In genomic region chr7:136708004-136708435, GRCm38 (mm10) we compare ENCODE assay signal across 23 mouse cellular contexts.
A peak's percentile ranks its signal among the peaks of the same experiment; 100 is the strongest.
DNase-seq lines count a peak whose midpoint lies in the region; ATAC-seq and TF ChIP-seq lines count a peak whose summit lies in the region.
"Had no signal": no experiment of that assay in that cellular context is flagged by ENCODE, and none has a peak within 500 bp of the region (broad histone marks: within the 10 kb centered on the region; RNA-seq: fewer than 3 reads in every experiment).

No protein-coding gene starts in this region.

- no peaks in the 10 kb centered on the region for H3K9me3 ChIP-seq in embryonic facial prominence, embryonic 12.5 days
- H3K9me3 ChIP-seq in embryonic facial prominence, embryonic 10.5 days = no peaks in the 10 kb centered on the region
- no peaks in the 10 kb centered on the region for H3K9me3 ChIP-seq in heart, embryonic 15.5 days (replicated peaks)
- H3K9me3 ChIP-seq in lung, embryonic 14.5 days (ENCODE audit: low read depth, low read length) = no peaks in the 10 kb centered on the region
- H3K9me3 ChIP-seq: embryonic facial prominence, embryonic 15.5 days; forebrain, embryonic 12.5 days; midbrain, embryonic 13.5 days had no signal

- no peaks in the 10 kb centered on the region for H3K36me3 ChIP-seq in embryonic facial prominence, embryonic 12.5 days
- H3K36me3 ChIP-seq in embryonic facial prominence, embryonic 10.5 days (replicated peaks) = no peaks in the 10 kb centered on the region
- no peaks in the 10 kb centered on the region for H3K36me3 ChIP-seq in heart, embryonic 15.5 days
- H3K36me3 ChIP-seq in lung, embryonic 14.5 days (ENCODE audit: insufficient read depth) = no peaks in the 10 kb centered on the region
- H3K36me3 ChIP-seq: embryonic facial prominence, embryonic 15.5 days; forebrain, embryonic 12.5 days; liver, embryonic 15.5 days; midbrain, embryonic 13.5 days had no signal

- no peak overlapping the region for H3K4me3 ChIP-seq in embryonic facial prominence, embryonic 12.5 days
- no peak overlapping the region for H3K4me3 ChIP-seq in embryonic facial prominence, embryonic 10.5 days
- H3K4me3 ChIP-seq in heart, embryonic 15.5 days = no peak overlapping the region
- H3K4me3 ChIP-seq in lung, embryonic 14.5 days (ENCODE audit: low read depth, low read length) = no peak overlapping the region
- H3K4me3 ChIP-seq: embryonic facial prominence, embryonic 15.5 days; forebrain, embryonic 12.5 days; liver, embryonic 15.5 days; megakaryocyte, embryonic 14.5 days; midbrain, embryonic 13.5 days had no signal

- peaks cover 8% of the 10 kb centered on the region; the same call in 1 of the 2 replicates for H3K4me1 ChIP-seq in embryonic facial prominence, embryonic 12.5 days
- H3K4me1 ChIP-seq in embryonic facial prominence, embryonic 10.5 days = peaks cover 17% of the 10 kb centered on the region
- no peaks in the 10 kb centered on the region; the same call in none of the 2 replicates for H3K4me1 ChIP-seq in heart, embryonic 15.5 days (replicated peaks)
- no peaks in the 10 kb centered on the region for H3K4me1 ChIP-seq in lung, embryonic 14.5 days (ENCODE audit: insufficient read depth)
- H3K4me1 ChIP-seq: forebrain, embryonic 12.5 days; liver, embryonic 15.5 days; megakaryocyte, embryonic 14.5 days; midbrain, embryonic 13.5 days had no signal

- no peak for ATAC-seq in embryonic facial prominence, embryonic 12.5 days (ENCODE audit: insufficient number of reproducible peaks, insufficient read depth, low FRiP score, low TSS enrichment)
- no peak; the same call in 1 of the 2 replicates for ATAC-seq in heart, embryonic 15.5 days (replicated peaks; ENCODE audit: insufficient number of reproducible peaks, insufficient read depth, low FRiP score, low read depth)
- ATAC-seq in lung, embryonic 14.5 days (ENCODE audit: insufficient read depth) = 0 out of 2 replicates have a peak, but pooled peaks have one; percentile 11
- ATAC-seq: activated CD4-positive, CD25-positive, alpha-beta regulatory T cell, adult 4 months; hindbrain, postnatal 0 days; intestine, embryonic 16.5 days; midbrain, embryonic 13.5 days had no signal

- DNase-seq in embryonic facial prominence, embryonic 10.5 days (ENCODE audit: low spot score) = no peak
- no peak for DNase-seq in heart, adult 8-10 months (ENCODE audit: low spot score)
- peak; percentile 21 for DNase-seq in lung, embryonic 14.5 days
- no peak for DNase-seq in lung, postnatal 36 days
- DNase-seq in cerebellum, postnatal 10 days = no peak
- DNase-seq: adrenal gland, adult 8-10 months; cerebellum, adult 18-20 months; cerebellum, postnatal 25 days; kidney, postnatal 36 days; layer of hippocampus, postnatal 36 days; liver; thymus, adult 18-20 months; thymus, postnatal 36 days had no signal

- no peak overlapping the region for H3K4me2 ChIP-seq in embryonic facial prominence, embryonic 12.5 days (replicated peaks)
- H3K4me2 ChIP-seq in heart, embryonic 15.5 days = no peak overlapping the region
- H3K4me2 ChIP-seq in lung, embryonic 14.5 days = no peak overlapping the region
- H3K4me2 ChIP-seq: embryonic facial prominence, embryonic 15.5 days; forebrain, embryonic 12.5 days; liver, embryonic 15.5 days; midbrain, embryonic 13.5 days had no signal

- TF ChIP-seq CTCF in lung, embryonic 14.5 days (IDR thresholded peaks at IDR 0.05; ENCODE audit: low read depth) = no peak

- H3K9ac ChIP-seq in embryonic facial prominence, embryonic 12.5 days = no peak overlapping the region
- H3K9ac ChIP-seq in heart, embryonic 15.5 days = no peak overlapping the region
- H3K9ac ChIP-seq in lung, embryonic 14.5 days = no peak overlapping the region
- H3K9ac ChIP-seq: embryonic facial prominence, embryonic 15.5 days; forebrain, embryonic 12.5 days; liver, embryonic 15.5 days; midbrain, embryonic 13.5 days had no signal

- 49% methylated on average over 5 of the region's 5 CpGs for WGBS in embryonic facial prominence, embryonic 12.5 days
- WGBS in embryonic facial prominence, embryonic 10.5 days = 51% methylated on average over 5 of the region's 5 CpGs
- 30% methylated on average over 5 of the region's 5 CpGs for WGBS in heart, embryonic 15.5 days
- WGBS in lung, embryonic 14.5 days = 41% methylated on average over 5 of the region's 5 CpGs

- H3K27ac ChIP-seq in embryonic facial prominence, embryonic 12.5 days = 0 out of 2 replicates have a peak overlapping the region, but pooled peaks have one; percentile 17
- H3K27ac ChIP-seq in embryonic facial prominence, embryonic 10.5 days (replicated peaks) = no peak overlapping the region
- peak overlapping the region; percentile 8 for H3K27ac ChIP-seq in heart, embryonic 15.5 days
- H3K27ac ChIP-seq in lung, embryonic 14.5 days (ENCODE audit: low read depth) = no peak overlapping the region
- H3K27ac ChIP-seq: embryonic facial prominence, embryonic 15.5 days; forebrain, embryonic 12.5 days; hindbrain, postnatal 0 days; liver, embryonic 15.5 days; midbrain, embryonic 13.5 days had no signal

- no peaks in the 10 kb centered on the region for H3K27me3 ChIP-seq in embryonic facial prominence, embryonic 12.5 days
- no peaks in the 10 kb centered on the region for H3K27me3 ChIP-seq in embryonic facial prominence, embryonic 10.5 days (replicated peaks; ENCODE audit: low read depth, poor library complexity, severe bottlenecking)
- no peaks in the 10 kb centered on the region for H3K27me3 ChIP-seq in heart, embryonic 15.5 days
- 0 out of 2 replicates have a peak, but pooled peaks cover 3% of the 10 kb centered on the region for H3K27me3 ChIP-seq in lung, embryonic 14.5 days (ENCODE audit: insufficient read depth, low read length)
- H3K27me3 ChIP-seq: embryonic facial prominence, embryonic 15.5 days; liver, embryonic 15.5 days; megakaryocyte, embryonic 14.5 days; midbrain, embryonic 13.5 days had no signal

Comparison
In these comparisons a context has a peak if more than half of its experiments do, and no peak if none do; other contexts are left out.
1. H3K27ac ChIP-seq: peak in embryonic facial prominence, embryonic 12.5 days (single experiment) and heart, embryonic 15.5 days (single experiment); none in embryonic facial prominence, embryonic 10.5 days (single experiment) and lung, embryonic 14.5 days (single experiment).